Mouse (Mus musculus) liver, embryonic 15.5 days (tissue): ENCODE results near the gene Osbpl10. TPM values are rescaled to one million over a fixed set of nuclear protein-coding genes. Genes with fewer than 3 reads are reported as not detected.
"Not testable (repeated sequence)": the region's sequence is repeated elsewhere in the genome, so short reads cannot be mapped to it uniquely, and the experiment has no call there.

Experiments used
- ATAC-seq: fragments of 200-750 bp; cut with Nextera tagmentation; 2 replicates; pipeline ENCODE4 v1.8.0; 2017; ENCODE audit warnings: moderate number of reproducible peaks, mild to moderate bottlenecking, moderate library complexity; ENCODE audit not compliant: insufficient read depth
- H3K27ac ChIP-seq: fragments of 300-500 bp; sonication (generic); replicated peaks from 2 replicates; pipeline ENCODE4 v1.5.1; 2015; ENCODE audit warnings: mild to moderate bottlenecking, inconsistent platforms
- H3K27me3 ChIP-seq: fragments of 300-500 bp; sonication (generic); 2 replicates; pipeline ENCODE4 v1.6.1; 2015; ENCODE audit warnings: mild to moderate bottlenecking, inconsistent platforms
- H3K36me3 ChIP-seq: fragments of 300-500 bp; sonication (generic); replicated peaks from 2 replicates; pipeline ENCODE4 v1.6.1; 2015; ENCODE audit warnings: moderate library complexity, mild to moderate bottlenecking, inconsistent platforms
- H3K4me1 ChIP-seq: fragments of 300-500 bp; sonication (generic); replicated peaks from 2 replicates; pipeline ENCODE4 v1.6.1; 2015; ENCODE audit warnings: inconsistent platforms
- H3K4me2 ChIP-seq: fragments of 300-500 bp; sonication (generic); 2 replicates; pipeline ENCODE4 v1.6.1; 2015; ENCODE audit warnings: moderate library complexity, mild to moderate bottlenecking, inconsistent platforms
- H3K4me3 ChIP-seq: fragments of 300-500 bp; sonication (generic); replicated peaks from 2 replicates; pipeline ENCODE4 v1.5.1; 2015; ENCODE audit warnings: mild to moderate bottlenecking, inconsistent platforms
- H3K9ac ChIP-seq: fragments of 300-500 bp; sonication (generic); 2 replicates; pipeline ENCODE4 v1.6.1; 2015; ENCODE audit warnings: moderate library complexity, mild to moderate bottlenecking, inconsistent platforms
- H3K9me3 ChIP-seq: fragments of 300-500 bp; sonication (generic); replicated peaks from 2 replicates; pipeline ENCODE4 v1.6.1; 2016; ENCODE audit warnings: inconsistent platforms
- WGBS: fragments of 180-500 bp; shearing (Covaris S2); methylation state at CpG from one replicate; pipeline ENCODE4 v1.1.7; 2015; ENCODE audit warnings: mixed read lengths; ENCODE audit not compliant: insufficient replicate concordance; 5-methylcytosine and 5-hydroxymethylcytosine counted together
- polyA plus RNA-seq: library from polyadenylated mRNA; unstranded; fragments of >200 nt; fragmentation: Nextera tagmentation; extraction: Ambion mirVana; gene quantifications from 2 replicates; pipeline ENCODE4 v1.2.1, GENCODE M21; 2015

Gene Osbpl10
- polyA plus RNA-seq, 1 experiment from 2014 or later, result 0.12 TPM

GRCm38 (mm10) chr9:115259866-115260265 lies 281.5 kb downstream of the Osbpl10 start:
- H3K36me3 ChIP-seq, result peaks cover 63% of the 10 kb centered on the region
- 81% methylated on average over 4 of the region's 4 CpGs for WGBS
- no peak for ATAC-seq
- H3K4me2 ChIP-seq, result no peak overlapping the region
- no peak overlapping the region for H3K9ac ChIP-seq
- H3K27me3 ChIP-seq, result no peaks in the 10 kb centered on the region
- H3K4me1 ChIP-seq, result peaks cover 15% of the 10 kb centered on the region
- no peak overlapping the region for H3K4me3 ChIP-seq
- H3K9me3 ChIP-seq, result no peaks in the 10 kb centered on the region
- H3K27ac ChIP-seq, result no peak overlapping the region

GRCm38 (mm10) chr9:115260464-115260863 lies 282.1 kb downstream of the Osbpl10 start:
- WGBS, result 37% methylated on average over 7 of the region's 7 CpGs
- Histone ChIP-seq H3K4me2 (no peak overlapping the region), H3K9me3 (no peaks in the 10 kb centered on the region), H3K27me3 (no peaks in the 10 kb centered on the region), H3K4me3 (no peak overlapping the region), H3K4me1 (peaks cover 15% of the 10 kb centered on the region), H3K9ac (no peak overlapping the region), H3K27ac (no peak overlapping the region), H3K36me3 (peaks cover 61% of the 10 kb centered on the region)
- peak; percentile 57; the same call in 1 of the 2 replicates for ATAC-seq

GRCm38 (mm10) chr9:115261456-115261855 lies 283.1 kb downstream of the Osbpl10 start:
- 72% methylated on average over 8 of the region's 8 CpGs for WGBS
- Histone ChIP-seq H3K4me3 (no peak overlapping the region), H3K36me3 (peaks cover 60% of the 10 kb centered on the region), H3K4me1 (peaks cover 15% of the 10 kb centered on the region), H3K9ac (no peak overlapping the region), H3K27me3 (no peaks in the 10 kb centered on the region), H3K9me3 (no peaks in the 10 kb centered on the region), H3K27ac (no peak overlapping the region), H3K4me2 (no peak overlapping the region)
- no peak for ATAC-seq

- Histone ChIP-seq H3K4me2 (no peak overlapping the region), H3K4me3 (no peak overlapping the region), H3K4me1 (peaks cover 15% of the 10 kb centered on the region), H3K9ac (no peak overlapping the region), H3K27ac (no peak overlapping the region), H3K27me3 (no peaks in the 10 kb centered on the region), H3K9me3 (no peaks in the 10 kb centered on the region), H3K36me3 (peaks cover 56% of the 10 kb centered on the region)
- no peak for ATAC-seq
- 70% methylated on average over 5 of the region's 5 CpGs for WGBS
These were observed 283.5 kb downstream of the Osbpl10 start for GRCm38 (mm10) chr9:115261896-115262295.

GRCm38 (mm10) chr9:115271556-115271955 lies 293.2 kb downstream of the Osbpl10 start:
- 0 out of 2 replicates have a peak, but pooled peaks have one; percentile 18 for ATAC-seq
- Histone ChIP-seq H3K27ac (no peak overlapping the region), H3K4me2 (no peak overlapping the region), H3K9me3 (no peaks in the 10 kb centered on the region), H3K4me3 (no peak overlapping the region), H3K27me3 (no peaks in the 10 kb centered on the region), H3K36me3 (peaks cover 40% of the 10 kb centered on the region), H3K9ac (no peak overlapping the region), H3K4me1 (peaks cover 2% of the 10 kb centered on the region; the same call in 1 of the 2 replicates)
- WGBS, result 77% methylated on average over 3 of the region's 3 CpGs

- ATAC-seq, H3K9me3 ChIP-seq, H3K27me3 ChIP-seq, H3K27ac ChIP-seq, H3K4me3 ChIP-seq, H3K9ac ChIP-seq, H3K4me2 ChIP-seq, H3K4me1 ChIP-seq: not testable (repeated sequence)
- peaks cover 43% of the 10 kb centered on the region for H3K36me3 ChIP-seq
- WGBS, result 79% methylated on average over 5 of the region's 5 CpGs
These were observed 294.1 kb downstream of the Osbpl10 start for GRCm38 (mm10) chr9:115272451-115272850.

- Histone ChIP-seq H3K36me3 (peaks cover 47% of the 10 kb centered on the region), H3K4me1 (peaks cover 2% of the 10 kb centered on the region; the same call in 1 of the 2 replicates), H3K9me3 (no peaks in the 10 kb centered on the region), H3K4me2 (no peak overlapping the region), H3K27ac (no peak overlapping the region), H3K4me3 (no peak overlapping the region), H3K27me3 (no peaks in the 10 kb centered on the region), H3K9ac (no peak overlapping the region)
- WGBS, result 75% methylated on average over 7 of the region's 7 CpGs
- no peak for ATAC-seq
These were observed 294.8 kb downstream of the Osbpl10 start for GRCm38 (mm10) chr9:115273095-115273649.

GRCm38 (mm10) chr9:115274806-115275205 lies 296.4 kb downstream of the Osbpl10 start:
- Histone ChIP-seq H3K27ac (no peak overlapping the region), H3K36me3 (peaks cover 61% of the 10 kb centered on the region), H3K27me3 (no peaks in the 10 kb centered on the region), H3K9ac (no peak overlapping the region), H3K4me1 (0 out of 2 replicates have a peak, but pooled peaks cover 2% of the 10 kb centered on the region), H3K4me3 (no peak overlapping the region), H3K4me2 (no peak overlapping the region), H3K9me3 (no peaks in the 10 kb centered on the region)
- WGBS, result 74% methylated on average over 6 of the region's 6 CpGs
- 0 out of 2 replicates have a peak, but pooled peaks have one; percentile 61 for ATAC-seq

GRCm38 (mm10) chr9:115278641-115279040 lies 300.3 kb downstream of the Osbpl10 start:
- Histone ChIP-seq H3K27ac (no peak overlapping the region), H3K4me2 (no peak overlapping the region), H3K4me1 (no peaks in the 10 kb centered on the region), H3K9ac (no peak overlapping the region), H3K4me3 (no peak overlapping the region), H3K27me3 (no peaks in the 10 kb centered on the region), H3K9me3 (no peaks in the 10 kb centered on the region), H3K36me3 (peaks cover 60% of the 10 kb centered on the region)
- 86% methylated on average over 1 of the region's 1 CpGs for WGBS
- no peak for ATAC-seq

Other genes starting within 250 kb of the Osbpl10 start
- 26.3 and 28.5 TPM in 2 replicates for gene Cmtm6, start 247.5 kb upstream of the Osbpl10 start, polyA plus RNA-seq
- gene Cmtm7, start 196.7 kb upstream of the Osbpl10 start, polyA plus RNA-seq, result 56.5 and 59.9 TPM in 2 replicates
- 37.5 and 47.3 TPM in 2 replicates for gene Cmtm8, start 134.4 kb upstream of the Osbpl10 start, polyA plus RNA-seq
- 6.4 and 6.6 TPM in 2 replicates for gene Gpd1l, start 44.6 kb upstream of the Osbpl10 start, polyA plus RNA-seq
- gene Rps27rt, start 4.2 kb downstream of the Osbpl10 start, polyA plus RNA-seq, result 111 and 184 TPM in 2 replicates